Mouse (Mus musculus) urinary bladder, adult 18-20 months (tissue): ENCODE results near the gene Thoc7.
A peak's percentile ranks its signal among the peaks of the same experiment; 100 is the strongest.
"Not testable (repeated sequence)": the region's sequence is repeated elsewhere in the genome, so short reads cannot be mapped to it uniquely, and the experiment has no call there.

Experiments
- DNase-seq, 2 experiments: peaks; one replicate each; pipeline ENCODE4 v3.0.0; 2022; ENCODE audit warnings: low spot score in 2 of 2, mixed read lengths in 2 of 2

The Thoc7 gene

GRCm38 (mm10) chr14:13961401-13962112 is at the start of gene Thoc7, which contains the start of gene Atxn7:
TSS of gene Thoc7 (minus strand) at chr14:13961852.
TSS of gene Atxn7 (plus strand) at chr14:13961440.
- DNase-seq, result peak; percentile 2 to 59

GRCm38 (mm10) chr14:14009712-14010111 is 48.1 kb upstream of the Thoc7 start:
- DNase-seq, result no peak

GRCm38 (mm10) chr14:14002771-14003170 is 41.1 kb upstream of the Thoc7 start:
- no peak for DNase-seq

- DNase-seq, result no peak
Measured at GRCm38 (mm10) chr14:13995206-13996097, 33.8 kb upstream of the Thoc7 start.

GRCm38 (mm10) chr14:13990741-13991140 is 29.1 kb upstream of the Thoc7 start:
- no peak for DNase-seq

GRCm38 (mm10) chr14:13988397-13988796 is 26.7 kb upstream of the Thoc7 start:
- no peak for DNase-seq

GRCm38 (mm10) chr14:13982174-13982573 is 20.5 kb upstream of the Thoc7 start:
- no peak for DNase-seq

- DNase-seq, result no peak
Measured at GRCm38 (mm10) chr14:13981286-13981685, 19.6 kb upstream of the Thoc7 start.

GRCm38 (mm10) chr14:13977498-13977897 is 15.8 kb upstream of the Thoc7 start:
- no peak for DNase-seq

GRCm38 (mm10) chr14:13971644-13972234 is 10.1 kb upstream of the Thoc7 start:
- no peak for DNase-seq

GRCm38 (mm10) chr14:13970513-13970912 is 8.9 kb upstream of the Thoc7 start:
- DNase-seq, result no peak

- DNase-seq, result no peak
Measured at GRCm38 (mm10) chr14:13968476-13968875, 6.8 kb upstream of the Thoc7 start.

GRCm38 (mm10) chr14:13967607-13968006 is 6.0 kb upstream of the Thoc7 start:
- DNase-seq, result no peak

- DNase-seq, result no peak
Measured at GRCm38 (mm10) chr14:13963527-13963926, 1.9 kb upstream of the Thoc7 start.

- no peak for DNase-seq
Measured at GRCm38 (mm10) chr14:13962476-13962875, 824 bp upstream of the Thoc7 start.

GRCm38 (mm10) chr14:13960482-13961325 is 948 bp downstream of the Thoc7 start:
- peak; percentile 51 to 56 for DNase-seq

GRCm38 (mm10) chr14:13960079-13960478 is 1.6 kb downstream of the Thoc7 start:
- no peak for DNase-seq

GRCm38 (mm10) chr14:13952151-13952550 is 9.5 kb downstream of the Thoc7 start:
- not testable (repeated sequence) for DNase-seq

GRCm38 (mm10) chr14:13950401-13950800 is 11.3 kb downstream of the Thoc7 start:
- DNase-seq, result no peak

- DNase-seq, result no peak
Measured at GRCm38 (mm10) chr14:13948345-13948744, 13.3 kb downstream of the Thoc7 start.

- no peak for DNase-seq
Measured at GRCm38 (mm10) chr14:13944686-13945085, 17.0 kb downstream of the Thoc7 start.

GRCm38 (mm10) chr14:13934052-13934371 is 27.6 kb downstream of the Thoc7 start:
- no peak for DNase-seq
